Mouse (Mus musculus): ENCODE results near the gene Mindy4. TPM values are rescaled to one million over a fixed set of nuclear protein-coding genes. Genes with fewer than 3 reads are reported as not detected.
A peak's percentile ranks its signal among the peaks of the same experiment; 100 is the strongest.

The Mindy4 gene
- 11.4 and 13.9 TPM in 2 replicates for polyA plus RNA-seq (2015; fragmentation: Nextera tagmentation; extraction: Ambion mirVana)

DNA sequence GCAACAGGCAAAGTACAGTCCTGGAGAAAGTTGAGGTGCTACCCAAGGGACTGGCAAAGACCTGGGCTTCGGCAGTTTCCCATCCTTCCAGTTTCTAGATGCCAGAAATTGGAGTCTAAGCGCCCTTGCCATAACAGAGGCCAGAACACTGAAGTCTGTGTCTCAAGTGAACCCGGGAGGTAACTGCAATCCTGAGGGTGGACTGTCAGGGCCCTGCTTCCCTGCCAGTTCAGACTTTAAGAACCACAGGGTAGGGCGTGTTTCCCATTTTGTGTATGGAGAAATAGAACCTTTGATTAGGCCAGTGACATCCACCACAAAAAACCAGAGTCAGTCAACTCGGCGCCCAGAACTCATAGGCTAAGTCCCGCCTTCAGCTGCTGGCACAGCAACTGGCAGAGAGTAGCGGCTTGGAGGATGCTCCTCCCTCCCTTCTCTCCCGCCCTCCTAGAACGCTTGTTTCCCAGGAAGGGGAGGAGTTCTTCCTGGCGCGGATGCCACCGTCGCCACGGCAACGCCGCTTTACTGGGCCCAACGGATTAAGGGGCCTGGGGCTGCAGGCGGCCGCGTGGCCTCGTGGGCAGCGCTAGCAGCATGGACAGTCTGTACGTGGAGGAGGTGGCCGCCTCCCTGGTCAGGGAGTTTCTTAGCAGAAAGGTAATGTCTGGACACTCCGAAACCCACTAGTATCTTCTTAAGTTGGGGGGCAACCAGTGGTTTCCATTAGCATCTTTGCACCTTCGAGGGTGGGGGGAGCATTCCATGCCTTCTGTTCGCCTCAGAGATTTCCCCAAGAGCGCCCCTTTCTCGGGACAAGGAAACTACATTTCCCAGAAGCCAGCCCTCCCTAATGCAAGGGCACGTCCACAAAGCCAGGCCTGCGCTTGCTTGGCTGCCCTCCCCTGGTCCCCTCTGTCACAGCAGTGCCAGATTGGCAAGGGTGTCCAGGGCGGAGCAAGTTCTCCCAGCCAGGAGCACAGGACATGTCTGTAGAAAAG is at the start of gene Mindy4:
Gene Mindy4, plus strand, starts transcription at position 471 of the 998 bp plus-strand sequence.
- peak within 1 kb of the TSS; percentile 91 for H3K27ac ChIP-seq
- H3K27me3 ChIP-seq (replicated peaks): no peaks in the 10 kb centered on the region
- H3K4me1 ChIP-seq: peaks cover 22% of the 10 kb centered on the region
- H3K4me3 ChIP-seq: peak within 1 kb of the TSS; percentile 53
- H3K9me3 ChIP-seq: no peaks in the 10 kb centered on the region
- H3K4me2 ChIP-seq: peak within 1 kb of the TSS; percentile 63
- H3K36me3 ChIP-seq (replicated peaks): no peaks in the 10 kb centered on the region
- H3K9ac ChIP-seq: peak within 1 kb of the TSS; percentile 63
- WGBS: 5% methylated on average over 32 of the region's 33 CpGs
- ATAC-seq (replicated peaks): peak; percentile 97

- WGBS: 60% methylated on average over 1 of the region's 1 CpGs
- no peak overlapping the region for H3K27ac ChIP-seq
- no peak overlapping the region for H3K9ac ChIP-seq
- peak; percentile 60; the same call in 1 of the 2 replicates for ATAC-seq (replicated peaks)
- H3K36me3 ChIP-seq (replicated peaks): no peaks in the 10 kb centered on the region
- H3K4me3 ChIP-seq: no peak overlapping the region
- H3K4me2 ChIP-seq: no peak overlapping the region
- no peaks in the 10 kb centered on the region for H3K4me1 ChIP-seq
- no peaks in the 10 kb centered on the region for H3K9me3 ChIP-seq
- no peaks in the 10 kb centered on the region for H3K27me3 ChIP-seq (replicated peaks)
These were observed 43.9 kb upstream of the Mindy4 start for GRCm38 (mm10) chr6:55159256-55159655.

- H3K4me3 ChIP-seq: no peak overlapping the region
- no peak overlapping the region for H3K9ac ChIP-seq
- 87% methylated on average over 5 of the region's 5 CpGs for WGBS
- no peaks in the 10 kb centered on the region for H3K9me3 ChIP-seq
- no peak overlapping the region for H3K27ac ChIP-seq
- H3K4me1 ChIP-seq: no peaks in the 10 kb centered on the region
- H3K27me3 ChIP-seq (replicated peaks): no peaks in the 10 kb centered on the region
- ATAC-seq (replicated peaks): no peak
- no peaks in the 10 kb centered on the region for H3K36me3 ChIP-seq (replicated peaks)
- no peak overlapping the region for H3K4me2 ChIP-seq
These were observed 41.8 kb upstream of the Mindy4 start for GRCm38 (mm10) chr6:55161311-55161761.

- no peak overlapping the region for H3K4me2 ChIP-seq
- peaks cover 4% of the 10 kb centered on the region for H3K27me3 ChIP-seq (replicated peaks)
- H3K9ac ChIP-seq: no peak overlapping the region
- ATAC-seq (replicated peaks): no peak
- H3K36me3 ChIP-seq (replicated peaks): no peaks in the 10 kb centered on the region
- H3K4me1 ChIP-seq: no peaks in the 10 kb centered on the region
- H3K4me3 ChIP-seq: no peak overlapping the region
- H3K27ac ChIP-seq: no peak overlapping the region
- H3K9me3 ChIP-seq: no peaks in the 10 kb centered on the region
- WGBS: 57% methylated on average over 8 of the region's 8 CpGs
These were observed 40.1 kb upstream of the Mindy4 start for GRCm38 (mm10) chr6:55163046-55163584.

DNA sequence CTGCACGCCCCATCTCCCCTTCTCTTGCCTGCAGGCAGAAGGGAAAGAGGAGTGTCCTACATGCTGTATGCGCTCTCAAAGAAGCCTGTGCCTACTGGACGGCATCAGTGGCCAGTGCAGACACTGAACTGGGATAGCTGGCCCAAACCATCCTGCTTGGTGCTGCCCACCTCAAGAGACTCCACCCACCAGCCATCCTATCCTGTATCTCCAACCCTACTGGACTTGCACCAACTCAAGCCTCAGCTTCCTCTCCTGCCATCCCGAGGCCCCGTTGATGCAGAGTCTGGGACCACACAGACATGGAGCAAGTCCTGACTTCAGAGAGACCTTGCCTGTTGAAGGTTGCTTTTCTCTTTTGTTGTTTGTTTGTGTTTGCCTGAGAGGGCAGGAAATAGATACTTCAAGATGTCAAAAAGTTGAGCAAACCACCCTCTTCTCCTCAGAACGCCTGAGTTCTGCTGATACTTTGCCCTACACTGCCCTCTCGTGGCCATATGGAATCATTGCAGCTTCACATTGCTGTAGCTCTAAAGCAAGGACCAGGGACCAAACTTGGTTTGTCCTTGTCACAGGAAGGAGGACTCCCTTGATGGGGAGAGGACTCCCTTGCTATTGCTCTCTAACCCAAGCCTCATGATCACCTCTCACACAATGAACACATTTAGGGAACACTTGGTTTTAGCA is 36.3 kb upstream of the Mindy4 start:
- peak; percentile 72 for ATAC-seq (replicated peaks)
- no peaks in the 10 kb centered on the region for H3K4me1 ChIP-seq
- no peaks in the 10 kb centered on the region for H3K36me3 ChIP-seq (replicated peaks)
- 58% methylated on average over 7 of the region's 7 CpGs for WGBS
- no peak overlapping the region for H3K27ac ChIP-seq
- no peak overlapping the region for H3K4me3 ChIP-seq
- H3K9me3 ChIP-seq: no peaks in the 10 kb centered on the region
- H3K27me3 ChIP-seq (replicated peaks): peaks cover 4% of the 10 kb centered on the region
- no peak overlapping the region for H3K4me2 ChIP-seq
- H3K9ac ChIP-seq: no peak overlapping the region

- no peaks in the 10 kb centered on the region for H3K9me3 ChIP-seq
- no peaks in the 10 kb centered on the region for H3K4me1 ChIP-seq
- no peak for ATAC-seq (replicated peaks)
- no peak overlapping the region for H3K4me3 ChIP-seq
- H3K27ac ChIP-seq: no peak overlapping the region
- H3K36me3 ChIP-seq (replicated peaks): no peaks in the 10 kb centered on the region
- peaks cover 4% of the 10 kb centered on the region for H3K27me3 ChIP-seq (replicated peaks)
- 60% methylated on average over 5 of the region's 5 CpGs for WGBS
- H3K9ac ChIP-seq: no peak overlapping the region
- H3K4me2 ChIP-seq: no peak overlapping the region
These were observed 33.4 kb upstream of the Mindy4 start for GRCm38 (mm10) chr6:55169818-55170217.

GRCm38 (mm10) chr6:55171638-55172037 is 31.5 kb upstream of the Mindy4 start:
- no peak overlapping the region for H3K4me2 ChIP-seq
- 61% methylated on average over 4 of the region's 4 CpGs for WGBS
- H3K4me3 ChIP-seq: no peak overlapping the region
- H3K27ac ChIP-seq: no peak overlapping the region
- H3K9me3 ChIP-seq: no peaks in the 10 kb centered on the region
- no peak for ATAC-seq (replicated peaks)
- no peak overlapping the region for H3K9ac ChIP-seq
- no peaks in the 10 kb centered on the region for H3K36me3 ChIP-seq (replicated peaks)
- H3K27me3 ChIP-seq (replicated peaks): peaks cover 2% of the 10 kb centered on the region
- H3K4me1 ChIP-seq: no peaks in the 10 kb centered on the region

DNA sequence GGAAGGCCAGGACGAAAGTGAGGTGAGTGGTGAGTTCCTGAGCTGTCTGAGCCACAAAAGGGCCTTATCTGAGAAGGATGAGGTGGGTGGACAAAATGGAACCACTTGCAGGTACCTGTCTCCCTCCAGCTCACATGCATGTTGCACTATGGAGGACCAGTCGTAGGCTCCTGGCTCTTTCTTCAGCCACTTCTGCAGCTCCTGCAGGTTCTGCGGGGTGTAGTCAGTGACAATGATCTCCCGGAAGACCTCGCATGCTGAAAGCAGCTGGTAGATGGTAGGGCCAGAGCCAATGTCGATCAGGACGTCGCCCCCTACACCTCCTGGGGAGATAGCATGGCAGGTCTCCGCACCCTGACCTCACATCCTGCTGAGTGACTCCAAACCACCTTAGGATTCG is 30.0 kb upstream of the Mindy4 start:
- no peaks in the 10 kb centered on the region for H3K9me3 ChIP-seq

DNA sequence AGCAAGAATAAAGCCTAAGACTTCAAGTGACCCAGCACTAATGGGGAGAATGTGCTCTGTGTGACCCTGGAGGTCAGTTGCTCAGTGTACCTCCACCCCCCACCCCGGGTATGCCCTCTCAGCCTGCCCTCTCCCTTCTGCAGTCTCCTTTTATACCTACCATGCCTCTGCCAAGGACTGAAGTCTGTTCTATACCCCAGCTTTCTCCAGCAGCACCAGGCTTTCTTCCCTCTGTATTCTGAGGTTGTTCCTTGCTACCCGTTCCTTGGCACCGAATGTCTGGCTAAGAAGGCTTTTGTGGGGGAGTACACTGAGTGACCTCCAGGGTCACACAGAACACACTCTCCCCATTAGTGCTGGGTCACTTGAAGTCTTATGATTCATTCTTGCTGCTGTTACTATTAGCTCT is 29.2 kb upstream of the Mindy4 start:
- Histone ChIP-seq H3K4me2 (no peak overlapping the region), H3K27ac (no peak overlapping the region), H3K9ac (no peak overlapping the region), H3K4me3 (no peak overlapping the region), H3K36me3 (replicated peaks) (no peaks in the 10 kb centered on the region), H3K9me3 (no peaks in the 10 kb centered on the region), H3K4me1 (no peaks in the 10 kb centered on the region), H3K27me3 (replicated peaks) (no peaks in the 10 kb centered on the region; the same call in 1 of the 2 replicates)
- 26% methylated on average over 3 of the region's 3 CpGs for WGBS
- no peak for ATAC-seq (replicated peaks)

More for the DNA sequence above, 30.0 kb upstream of the Mindy4 start:
- H3K36me3 ChIP-seq (replicated peaks): no peaks in the 10 kb centered on the region
- no peak overlapping the region for H3K9ac ChIP-seq
- no peak overlapping the region for H3K4me2 ChIP-seq
- ATAC-seq (replicated peaks): no peak
- no peak overlapping the region for H3K27ac ChIP-seq
- no peak overlapping the region for H3K4me3 ChIP-seq
- 62% methylated on average over 10 of the region's 10 CpGs for WGBS
- no peaks in the 10 kb centered on the region for H3K4me1 ChIP-seq
- H3K27me3 ChIP-seq (replicated peaks): no peaks in the 10 kb centered on the region; the same call in none of the 2 replicates

GRCm38 (mm10) chr6:55174741-55175181 is 28.4 kb upstream of the Mindy4 start, which contains the start of gene Inmt:
Gene Inmt (minus strand): TSS chr6:55175043.
- WGBS: 67% methylated on average over 1 of the region's 1 CpGs
- H3K9me3 ChIP-seq: no peaks in the 10 kb centered on the region
- no peak within 1 kb of the TSS for H3K27ac ChIP-seq
- no peaks in the 10 kb centered on the region for H3K36me3 ChIP-seq (replicated peaks)
- no peak within 1 kb of the TSS for H3K4me2 ChIP-seq
- H3K27me3 ChIP-seq (replicated peaks): no peaks in the 10 kb centered on the region; the same call in 1 of the 2 replicates
- H3K9ac ChIP-seq: no peak within 1 kb of the TSS
- no peak within 1 kb of the TSS for H3K4me3 ChIP-seq
- ATAC-seq (replicated peaks): no peak
- no peaks in the 10 kb centered on the region for H3K4me1 ChIP-seq

GRCm38 (mm10) chr6:55175456-55175855 is 27.7 kb upstream of the Mindy4 start:
- H3K4me2 ChIP-seq: no peak overlapping the region
- H3K9me3 ChIP-seq: no peaks in the 10 kb centered on the region
- no peaks in the 10 kb centered on the region for H3K27me3 ChIP-seq (replicated peaks)
- H3K36me3 ChIP-seq (replicated peaks): no peaks in the 10 kb centered on the region
- no peak for ATAC-seq (replicated peaks)
- H3K4me1 ChIP-seq: no peaks in the 10 kb centered on the region
- no peak overlapping the region for H3K9ac ChIP-seq
- WGBS: 51% methylated on average over 2 of the region's 2 CpGs
- no peak overlapping the region for H3K27ac ChIP-seq
- no peak overlapping the region for H3K4me3 ChIP-seq

- no peak overlapping the region for H3K4me3 ChIP-seq
- H3K9ac ChIP-seq: no peak overlapping the region
- no peak for ATAC-seq (replicated peaks)
- no peaks in the 10 kb centered on the region for H3K36me3 ChIP-seq (replicated peaks)
- WGBS: 72% methylated on average over 5 of the region's 5 CpGs
- H3K4me1 ChIP-seq: no peaks in the 10 kb centered on the region
- H3K9me3 ChIP-seq: no peaks in the 10 kb centered on the region
- H3K27me3 ChIP-seq (replicated peaks): no peaks in the 10 kb centered on the region
- no peak overlapping the region for H3K27ac ChIP-seq
- H3K4me2 ChIP-seq: no peak overlapping the region
These were observed 27.3 kb upstream of the Mindy4 start for GRCm38 (mm10) chr6:55175892-55176291.

All from midbrain, embryonic 15.5 days (tissue).